Mouse (Mus musculus) MEL (cell line): ENCODE measurements at regions not wholly inside any gene's neighbourhood (a gene's known extent, or its start where the extent isn't known, plus 50 kb on each side); places are given as distances from the start of the nearest gene placed in this dataset.

Experiments used
- CTCF ChIP-seq, 3 experiments: IDR thresholded peaks in 2 of 3; conservative IDR thresholded peaks in 1 of 3; 2 replicates each; pipeline ENCODE4 v1.5.1; 2011 to 2012; ENCODE audit warnings: low read length in 3 of 3, low read depth in 2 of 3, mild to moderate bottlenecking in 2 of 3, improper control_type of control experiment in 1 of 3, inconsistent platforms in 1 of 3, mixed read lengths in 1 of 3, moderate library complexity in 1 of 3; ENCODE audit not compliant: control insufficient read depth in 1 of 3, insufficient read depth in 1 of 3, poor library complexity in 1 of 3, severe bottlenecking in 1 of 3
- ELF1 ChIP-seq: IDR thresholded peaks from 2 replicates; pipeline ENCODE4 v1.6.1; 2014; ENCODE audit warnings: low read depth, mild to moderate bottlenecking, inconsistent platforms, low read length, improper control_type of control experiment, moderate library complexity
- GATA1 ChIP-seq: IDR thresholded peaks from 2 replicates; pipeline ENCODE4 v1.6.1; 2011; ENCODE audit warnings: low read depth, low read length, improper control_type of control experiment
- NELFE ChIP-seq: IDR thresholded peaks from 2 replicates; pipeline ENCODE4 v1.6.1; 2011; ENCODE audit warnings: low read depth, low read length, improper control_type of control experiment

DNA sequence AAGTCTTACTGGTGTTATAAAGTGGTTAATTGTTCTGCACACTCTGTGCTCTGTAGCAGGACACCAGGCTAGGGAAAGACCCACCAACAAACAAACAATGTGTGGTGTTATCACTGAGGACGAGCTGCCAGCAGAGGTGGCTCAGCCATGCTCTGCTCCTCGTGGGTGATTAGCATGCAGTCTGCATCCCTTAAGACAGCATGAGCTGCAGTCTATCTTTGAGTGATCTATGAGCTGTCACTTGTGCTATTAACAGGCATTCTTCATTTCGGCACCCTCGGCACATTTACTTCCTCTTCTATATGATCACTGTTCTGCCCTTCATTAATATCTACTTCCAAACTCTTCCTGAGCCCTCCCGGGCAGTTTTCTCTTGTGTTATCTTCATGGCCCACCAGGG lies 178.5 kb upstream of the Ntf3 start:
- TF ChIP-seq CTCF (IDR thresholded peaks at IDR 0.05 in 2 of 3, conservative IDR thresholded peaks at IDR 0.05 in 1 of 3; ENCODE audit: control insufficient read depth in 1 of 3, insufficient read depth in 1 of 3, low read depth in 2 of 3, low read length in 3 of 3, poor library complexity in 1 of 3, severe bottlenecking in 1 of 3), result no peak
- TF ChIP-seq GATA1, result no peak
- no peak for TF ChIP-seq ELF1
- TF ChIP-seq NELFE, result no peak
